Mouse (Mus musculus) embryonic facial prominence, embryonic 12.5 days (tissue): ENCODE measurements around the gene Ddx58. TPM values are rescaled to one million over a fixed set of nuclear protein-coding genes. Genes with fewer than 3 reads are reported as not detected.

Experiments used
- ATAC-seq: fragments of 200-750 bp; cut with Nextera tagmentation; 2 replicates; pipeline ENCODE4 v1.8.0; 2017; ENCODE audit not compliant: insufficient number of reproducible peaks, insufficient read depth, low FRiP score, low TSS enrichment
- H3K27ac ChIP-seq: fragments of 300-500 bp; sonication (generic); 2 replicates; pipeline ENCODE4 v1.5.1; 2016; ENCODE audit warnings: mild to moderate bottlenecking
- H3K27me3 ChIP-seq: fragments of 300-500 bp; sonication (generic); 2 replicates; pipeline ENCODE4 v1.6.1; 2016; ENCODE audit warnings: mild to moderate bottlenecking, moderate library complexity
- H3K36me3 ChIP-seq: fragments of 300-500 bp; sonication (generic); 2 replicates; pipeline ENCODE4 v1.6.1; 2016; ENCODE audit warnings: mild to moderate bottlenecking
- H3K4me1 ChIP-seq: fragments of 300-500 bp; sonication (generic); 2 replicates; pipeline ENCODE4 v1.6.1; 2016
- H3K4me2 ChIP-seq: fragments of 300-500 bp; sonication (generic); replicated peaks from 2 replicates; pipeline ENCODE4 v1.6.1; 2016; ENCODE audit warnings: mild to moderate bottlenecking, moderate library complexity
- H3K4me3 ChIP-seq: fragments of 300-500 bp; sonication (generic); 2 replicates; pipeline ENCODE4 v1.5.1; 2016; ENCODE audit warnings: mild to moderate bottlenecking
- H3K9ac ChIP-seq: fragments of 300-500 bp; sonication (generic); 2 replicates; pipeline ENCODE4 v1.6.1; 2016; ENCODE audit warnings: mild to moderate bottlenecking, moderate library complexity
- H3K9me3 ChIP-seq: fragments of 300-500 bp; sonication (generic); 2 replicates; pipeline ENCODE4 v1.6.1; 2016; ENCODE audit warnings: mild to moderate bottlenecking, moderate library complexity
- WGBS: fragments of 180-500 bp; shearing (Covaris S2); methylation state at CpG from one replicate; pipeline ENCODE4 v1.1.7; 2016; 5-methylcytosine and 5-hydroxymethylcytosine counted together
- polyA plus RNA-seq: library from polyadenylated mRNA; unstranded; fragments of >200 nt; fragmentation: Nextera tagmentation; extraction: Ambion mirVana; gene quantifications from 2 replicates; pipeline ENCODE4 v1.2.1, GENCODE M21; 2016

Ddx58 gene
- polyA plus RNA-seq, 1 experiment from 2014 or later = 8.3 TPM

DNA sequence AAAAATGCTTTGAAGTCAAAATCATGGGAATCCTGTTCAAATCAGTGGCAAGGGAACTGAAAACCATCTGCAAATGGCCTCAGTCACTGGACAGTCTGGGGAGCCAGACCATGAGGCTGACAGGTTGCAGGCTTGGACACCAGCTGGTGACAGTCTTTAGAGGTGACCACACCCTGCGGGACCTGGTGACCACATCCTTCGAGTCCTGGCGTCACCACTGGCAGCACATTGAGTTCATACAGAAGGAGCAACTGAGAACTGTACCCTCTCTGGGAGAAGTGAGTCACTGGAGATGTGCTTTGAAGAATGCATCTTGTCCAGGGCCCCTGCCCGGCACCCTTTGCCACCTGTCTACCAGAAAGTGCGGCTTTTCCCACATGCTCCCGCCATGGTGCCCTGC, 9.9 kb downstream of the Ddx58 start:
- Histone ChIP-seq H3K36me3 (no peaks in the 10 kb centered on the region), H3K4me2 (no peak overlapping the region), H3K9ac (no peak overlapping the region), H3K4me1 (no peaks in the 10 kb centered on the region), H3K4me3 (no peak overlapping the region), H3K9me3 (no peaks in the 10 kb centered on the region), H3K27ac (no peak overlapping the region), H3K27me3 (no peaks in the 10 kb centered on the region)
- ATAC-seq = no peak
- 91% methylated on average over 6 of the region's 6 CpGs for WGBS

DNA sequence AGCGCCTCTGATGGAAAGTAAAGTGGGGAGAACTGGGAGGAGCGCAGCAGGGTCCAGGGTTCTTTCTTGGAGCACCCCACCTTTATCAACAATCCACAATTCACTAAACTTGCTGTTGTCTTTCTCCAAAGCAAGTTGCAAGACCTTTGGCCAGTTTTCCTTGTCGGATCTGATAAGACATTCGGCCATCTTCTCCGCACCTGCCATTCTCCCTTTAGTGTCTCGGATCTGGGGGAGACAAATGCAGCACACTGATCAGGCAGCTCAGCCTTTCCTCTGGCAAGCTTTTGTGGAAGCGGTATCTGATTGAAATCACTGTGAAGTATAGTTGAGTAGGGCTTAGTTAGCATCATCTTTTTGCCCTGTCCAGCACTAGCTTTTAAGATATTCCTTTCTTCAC, 11.7 kb downstream of the Ddx58 start:
- no peak overlapping the region for H3K9ac ChIP-seq
- H3K9me3 ChIP-seq = no peaks in the 10 kb centered on the region
- no peaks in the 10 kb centered on the region for H3K27me3 ChIP-seq
- H3K4me2 ChIP-seq = no peak overlapping the region
- no peaks in the 10 kb centered on the region for H3K4me1 ChIP-seq
- no peak overlapping the region for H3K27ac ChIP-seq
- ATAC-seq = no peak
- no peaks in the 10 kb centered on the region for H3K36me3 ChIP-seq
- WGBS = 89% methylated on average over 7 of the region's 7 CpGs
- no peak overlapping the region for H3K4me3 ChIP-seq

DNA sequence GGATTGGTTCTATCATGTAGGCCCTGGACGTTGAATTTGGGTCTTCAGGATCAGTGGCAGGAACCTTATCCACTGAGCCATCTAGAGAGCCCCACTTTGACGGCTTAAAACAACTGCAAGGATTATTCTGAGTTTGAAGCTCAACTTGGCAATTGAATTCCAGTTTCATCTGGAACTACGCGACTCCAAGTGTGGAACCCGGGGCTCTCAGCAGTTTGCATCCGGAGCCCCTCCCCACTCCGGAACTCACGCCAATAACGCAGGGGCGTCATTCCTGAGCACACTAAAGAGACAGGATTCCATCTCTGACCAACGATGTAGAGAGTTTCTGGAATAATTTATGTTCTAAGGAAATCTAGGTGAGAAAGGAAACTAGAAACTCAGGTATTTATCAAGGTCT, 12.5 kb downstream of the Ddx58 start:
- Histone ChIP-seq H3K27ac (no peak overlapping the region), H3K9me3 (no peaks in the 10 kb centered on the region), H3K4me1 (no peaks in the 10 kb centered on the region), H3K4me2 (no peak overlapping the region), H3K36me3 (no peaks in the 10 kb centered on the region), H3K27me3 (no peaks in the 10 kb centered on the region), H3K4me3 (no peak overlapping the region), H3K9ac (no peak overlapping the region)
- no peak for ATAC-seq
- WGBS = 90% methylated on average over 11 of the region's 11 CpGs

DNA sequence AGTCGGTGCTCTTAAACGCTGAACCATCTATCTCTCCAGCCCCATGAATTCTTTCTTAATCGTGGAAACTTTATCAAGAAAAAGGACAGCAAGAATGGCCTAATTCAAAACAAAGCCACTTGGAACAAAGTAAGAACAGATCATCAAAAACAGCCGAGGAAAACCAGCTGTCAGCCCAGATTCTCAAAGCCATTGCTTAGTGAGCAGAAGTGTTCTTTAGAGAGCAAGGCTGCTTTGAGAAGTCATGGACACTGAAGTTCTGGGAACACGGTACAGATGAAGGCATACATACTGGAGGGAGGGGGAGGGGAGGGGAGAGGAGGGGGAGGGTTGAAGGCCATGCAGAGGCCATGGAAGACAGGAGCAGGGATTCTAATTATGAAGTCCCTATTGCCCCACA, 13.5 kb downstream of the Ddx58 start:
- no peak for ATAC-seq
- Histone ChIP-seq H3K9ac (no peak overlapping the region), H3K4me1 (no peaks in the 10 kb centered on the region), H3K36me3 (no peaks in the 10 kb centered on the region), H3K4me2 (no peak overlapping the region), H3K27ac (no peak overlapping the region), H3K27me3 (peaks cover 8% of the 10 kb centered on the region), H3K9me3 (no peaks in the 10 kb centered on the region), H3K4me3 (no peak overlapping the region)
- 72% methylated on average over 5 of the region's 5 CpGs for WGBS

DNA sequence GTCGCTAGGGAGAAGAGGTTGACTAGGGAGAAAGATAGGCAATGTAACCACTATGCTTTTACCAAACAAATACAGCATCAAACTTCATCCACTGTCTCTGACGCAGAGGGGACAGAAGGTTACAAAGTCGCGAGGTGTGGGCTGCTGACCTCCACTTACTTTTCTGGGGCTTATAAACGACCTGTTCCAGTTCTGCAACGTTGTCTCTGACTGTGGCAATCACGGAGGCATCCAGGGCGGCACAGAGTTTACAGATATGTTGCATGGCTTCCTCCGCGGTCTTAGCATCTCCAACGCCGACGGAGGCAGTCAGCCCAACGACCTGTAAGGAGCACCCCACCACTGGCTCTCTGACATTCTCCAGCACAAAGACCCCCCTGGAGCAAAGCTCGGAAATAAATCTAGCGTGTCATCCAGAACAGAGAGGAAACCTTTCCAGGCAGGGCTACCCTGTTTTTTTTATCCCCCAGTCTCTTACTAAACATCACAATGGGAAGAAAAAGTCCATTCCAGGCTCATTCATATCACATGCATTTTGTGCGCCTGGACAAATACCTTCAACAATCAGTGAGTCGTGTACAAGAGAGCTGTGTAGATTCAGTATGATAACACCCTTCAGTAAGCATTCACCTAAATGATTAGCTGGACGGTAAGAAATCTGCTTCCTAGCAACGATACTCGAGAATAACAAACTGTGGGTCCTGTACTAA, 17.6 kb downstream of the Ddx58 start:
- Histone ChIP-seq H3K27ac (no peak overlapping the region), H3K36me3 (no peaks in the 10 kb centered on the region), H3K4me1 (no peaks in the 10 kb centered on the region), H3K9me3 (no peaks in the 10 kb centered on the region), H3K27me3 (peaks cover 14% of the 10 kb centered on the region), H3K4me2 (no peak overlapping the region), H3K9ac (no peak overlapping the region), H3K4me3 (no peak overlapping the region)
- WGBS = 53% methylated on average over 21 of the region's 21 CpGs
- ATAC-seq = no peak

DNA sequence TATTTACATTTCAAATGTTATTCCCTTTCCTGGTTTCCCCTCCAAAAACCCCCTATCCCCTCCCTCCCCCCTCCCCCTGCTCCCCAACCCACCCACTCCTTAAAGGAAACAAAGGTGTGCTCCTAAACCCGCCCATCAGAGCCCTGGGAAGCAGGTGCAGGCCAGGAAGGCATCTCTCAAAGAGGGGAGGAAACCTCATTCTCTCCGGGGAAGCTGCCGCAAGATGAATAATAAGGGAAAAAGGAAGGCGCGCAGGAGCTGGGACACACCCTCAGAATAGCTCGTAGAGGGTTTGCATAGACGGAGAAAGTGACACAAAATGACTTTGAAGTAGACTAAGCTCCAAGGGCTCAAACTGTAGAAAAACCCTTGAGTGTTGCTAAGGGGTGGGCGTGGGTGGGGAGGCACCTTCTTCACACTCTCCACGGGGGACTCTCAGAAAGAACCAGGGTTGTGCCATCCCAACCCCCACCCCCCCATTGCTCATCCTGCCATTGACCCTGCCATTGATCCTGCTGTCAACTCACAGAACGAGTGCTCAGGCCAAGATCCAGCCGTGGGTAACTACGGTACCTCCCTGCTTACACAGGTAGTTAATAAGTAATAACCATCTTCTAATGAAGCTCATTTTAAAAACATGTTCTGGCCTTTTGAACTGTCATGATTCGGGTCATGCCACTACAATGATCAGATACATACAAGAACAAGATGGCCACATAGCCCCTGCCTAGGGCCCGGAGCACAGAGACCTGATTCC, 18.4 kb downstream of the Ddx58 start:
- Histone ChIP-seq H3K4me3 (no peak overlapping the region), H3K36me3 (no peaks in the 10 kb centered on the region), H3K9ac (no peak overlapping the region), H3K27ac (no peak overlapping the region), H3K27me3 (peaks cover 14% of the 10 kb centered on the region), H3K4me1 (no peaks in the 10 kb centered on the region), H3K4me2 (no peak overlapping the region), H3K9me3 (no peaks in the 10 kb centered on the region)
- WGBS = 47% methylated on average over 14 of the region's 14 CpGs
- ATAC-seq = no peak

DNA sequence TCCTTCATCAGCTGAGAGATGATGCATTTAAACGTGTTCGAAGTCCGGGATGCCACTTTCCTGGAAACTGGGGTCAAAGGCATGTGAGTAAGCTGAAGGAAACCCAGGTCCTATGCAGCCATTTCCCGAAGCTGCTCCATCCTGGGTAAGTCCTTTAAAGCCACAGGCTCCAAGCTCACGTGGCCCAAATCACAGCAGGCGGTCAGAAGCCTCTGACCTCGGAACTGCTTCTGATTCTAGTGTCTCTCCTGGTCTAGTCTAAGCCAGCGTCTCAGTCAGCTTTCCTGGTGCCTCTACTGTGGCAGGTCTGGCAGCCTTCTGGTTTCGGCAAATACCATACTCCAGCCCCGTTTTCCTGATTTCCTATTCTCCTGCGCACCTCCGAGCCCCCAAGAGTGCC, 19.2 kb downstream of the Ddx58 start:
- Histone ChIP-seq H3K36me3 (no peaks in the 10 kb centered on the region), H3K9ac (no peak overlapping the region), H3K4me3 (no peak overlapping the region), H3K4me2 (no peak overlapping the region), H3K27me3 (peaks cover 14% of the 10 kb centered on the region), H3K4me1 (no peaks in the 10 kb centered on the region), H3K9me3 (no peaks in the 10 kb centered on the region), H3K27ac (no peak overlapping the region)
- WGBS = 24% methylated on average over 12 of the region's 12 CpGs
- ATAC-seq = no peak

DNA sequence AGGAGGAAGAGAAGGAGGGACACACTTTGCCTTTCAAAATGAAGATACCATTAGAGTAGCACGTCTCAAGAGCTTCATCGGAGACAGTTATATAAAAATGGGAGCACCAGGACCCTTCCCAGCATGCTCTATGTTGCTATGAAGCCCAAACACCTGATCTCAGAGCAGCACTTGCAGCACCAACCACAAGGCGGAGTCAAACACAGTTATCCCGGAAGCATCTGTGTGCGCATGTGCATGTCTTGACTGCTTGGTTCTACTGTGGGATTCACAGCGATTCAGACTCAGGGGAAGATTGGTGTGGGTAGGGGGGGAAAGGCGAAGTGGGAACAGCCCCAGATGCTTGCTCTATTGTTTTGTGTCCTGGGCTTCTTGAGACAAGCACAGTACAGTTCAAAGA, 21.2 kb downstream of the Ddx58 start:
- H3K4me1 ChIP-seq = no peaks in the 10 kb centered on the region
- H3K9me3 ChIP-seq = no peaks in the 10 kb centered on the region
- ATAC-seq = no peak
- H3K36me3 ChIP-seq = no peaks in the 10 kb centered on the region
- no peak overlapping the region for H3K9ac ChIP-seq
- H3K27me3 ChIP-seq = peaks cover 14% of the 10 kb centered on the region
- no peak overlapping the region for H3K4me3 ChIP-seq
- H3K27ac ChIP-seq = no peak overlapping the region
- 67% methylated on average over 7 of the region's 7 CpGs for WGBS
- H3K4me2 ChIP-seq = no peak overlapping the region

DNA sequence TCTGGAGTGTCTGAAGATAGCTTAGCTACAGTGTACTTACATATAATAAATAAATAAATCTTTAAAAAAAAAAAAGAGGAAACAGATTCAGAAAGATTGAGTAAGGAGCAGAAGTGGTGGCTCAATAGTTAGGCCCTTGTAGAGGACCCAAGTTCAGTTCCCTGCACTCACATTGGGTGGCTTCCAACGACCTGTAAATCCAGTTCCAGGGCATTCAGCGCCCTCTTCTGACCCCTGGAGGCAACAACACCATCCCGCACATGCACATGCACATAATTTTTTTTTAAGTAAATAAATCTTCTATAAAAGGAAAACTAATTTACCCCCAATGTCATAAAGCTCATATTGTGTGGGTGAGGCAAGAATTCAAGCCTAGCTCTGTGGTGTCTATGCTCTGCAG, 21.7 kb downstream of the Ddx58 start:
- WGBS = 56% methylated on average over 3 of the region's 3 CpGs
- no peak for ATAC-seq

DNA sequence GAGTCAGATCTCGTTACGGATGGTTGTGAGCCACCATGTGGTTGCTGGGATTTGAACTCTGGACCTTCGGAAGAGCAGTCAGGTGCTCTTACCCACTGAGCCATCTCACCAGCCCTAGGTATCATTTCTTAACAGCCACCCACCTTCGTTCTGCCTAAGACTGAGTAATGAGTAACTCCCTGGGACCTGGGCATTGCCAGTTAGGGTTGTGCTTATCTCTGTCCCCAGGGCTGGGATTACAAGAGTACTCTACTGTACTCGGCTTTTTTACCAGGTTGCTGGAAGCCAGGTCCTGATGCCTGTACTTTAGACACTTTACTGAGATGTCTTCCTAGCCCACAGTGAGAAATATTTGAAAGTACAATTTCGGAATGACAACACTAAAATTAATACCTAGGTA, 27.5 kb downstream of the Ddx58 start:
- Histone ChIP-seq H3K9me3 (no peaks in the 10 kb centered on the region), H3K36me3 (no peaks in the 10 kb centered on the region), H3K4me3 (no peak overlapping the region), H3K4me2 (no peak overlapping the region), H3K27me3 (no peaks in the 10 kb centered on the region), H3K27ac (no peak overlapping the region), H3K4me1 (no peaks in the 10 kb centered on the region), H3K9ac (no peak overlapping the region)
- ATAC-seq = no peak
- 89% methylated on average over 4 of the region's 6 CpGs for WGBS

More for the DNA sequence above, 21.7 kb downstream of the Ddx58 start:
- H3K9me3 ChIP-seq = no peaks in the 10 kb centered on the region
- no peak overlapping the region for H3K27ac ChIP-seq
- no peak overlapping the region for H3K9ac ChIP-seq
- no peak overlapping the region for H3K4me2 ChIP-seq
- no peaks in the 10 kb centered on the region for H3K4me1 ChIP-seq
- H3K36me3 ChIP-seq = no peaks in the 10 kb centered on the region
- H3K27me3 ChIP-seq = peaks cover 14% of the 10 kb centered on the region
- no peak overlapping the region for H3K4me3 ChIP-seq

DNA sequence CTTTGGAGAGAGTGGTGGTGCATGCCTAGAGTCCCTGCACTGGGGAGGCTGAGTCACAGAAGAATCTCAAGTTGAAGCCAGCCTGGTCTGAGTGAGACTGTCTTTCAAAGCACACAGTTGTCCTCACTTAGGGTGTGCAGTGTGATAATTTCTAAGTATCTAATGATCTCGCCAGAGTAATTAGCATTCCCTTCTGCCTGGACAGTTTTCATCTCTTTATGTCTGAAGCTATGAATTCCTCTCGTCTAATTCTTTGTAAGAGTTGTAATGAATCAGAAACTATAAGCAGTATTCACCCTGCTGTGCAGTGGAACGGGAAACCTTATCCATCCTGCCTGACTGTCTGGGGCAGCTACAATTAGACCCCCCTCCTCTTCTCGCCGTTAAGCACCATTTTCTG, 31.9 kb downstream of the Ddx58 start:
- ATAC-seq = no peak
- no peaks in the 10 kb centered on the region for H3K36me3 ChIP-seq

DNA sequence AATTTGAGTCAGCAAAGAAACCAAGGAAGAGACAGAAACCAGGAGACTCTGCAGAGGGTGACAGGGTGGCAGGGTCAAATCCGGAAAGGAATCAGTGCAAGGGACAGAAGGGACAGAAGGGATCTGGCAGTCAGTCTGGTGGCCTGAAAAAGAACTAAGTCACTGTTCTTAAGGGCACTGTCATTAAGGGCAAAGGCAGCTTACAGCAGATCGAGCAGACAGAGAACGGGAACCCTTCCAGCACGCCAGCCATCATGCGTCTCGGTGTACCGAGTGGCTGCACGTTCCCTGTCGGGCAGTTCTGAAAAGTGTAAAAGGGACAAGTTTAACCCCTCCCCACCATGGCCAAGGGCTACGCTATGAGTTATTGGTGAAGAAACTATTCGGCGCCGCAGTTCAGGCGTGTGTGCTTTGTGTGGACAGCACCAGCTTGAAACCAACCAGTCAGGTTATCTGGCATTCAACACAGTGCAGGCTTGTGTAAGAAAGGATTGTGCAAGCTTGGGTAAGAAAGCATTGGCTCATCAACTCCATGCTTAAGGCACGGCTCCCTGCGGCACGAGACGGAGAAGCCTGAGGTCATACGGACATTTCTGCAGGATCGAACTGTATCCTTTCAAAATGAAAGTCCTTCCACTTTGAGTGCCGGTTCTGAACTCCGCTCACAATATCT, 34.3 kb downstream of the Ddx58 start:
- no peak for ATAC-seq
- H3K4me3 ChIP-seq = no peak overlapping the region
- H3K36me3 ChIP-seq = no peaks in the 10 kb centered on the region; the same call in 1 of the 2 replicates
- no peaks in the 10 kb centered on the region for H3K4me1 ChIP-seq
- 92% methylated on average over 22 of the region's 22 CpGs for WGBS
- no peaks in the 10 kb centered on the region for H3K9me3 ChIP-seq
- no peak overlapping the region for H3K4me2 ChIP-seq
- H3K27ac ChIP-seq = no peak overlapping the region
- H3K27me3 ChIP-seq = no peaks in the 10 kb centered on the region
- H3K9ac ChIP-seq = no peak overlapping the region

More for the DNA sequence above, 31.9 kb downstream of the Ddx58 start:
- H3K27me3 ChIP-seq = no peaks in the 10 kb centered on the region
- 64% methylated on average over 5 of the region's 5 CpGs for WGBS
- H3K4me1 ChIP-seq = no peaks in the 10 kb centered on the region
- H3K9me3 ChIP-seq = no peaks in the 10 kb centered on the region
- no peak overlapping the region for H3K4me3 ChIP-seq
- no peak overlapping the region for H3K4me2 ChIP-seq
- H3K27ac ChIP-seq = no peak overlapping the region
- no peak overlapping the region for H3K9ac ChIP-seq
